9 mouse cellular contexts compared by ENCODE assay signal in genomic region chr8:72365826-72366225, GRCm38 (mm10). TPM values are rescaled to one million over a fixed set of nuclear protein-coding genes. Genes with fewer than 3 reads are reported as not detected.
DNase-seq lines count a peak whose midpoint lies in the region; ATAC-seq and TF ChIP-seq lines count a peak whose summit lies in the region.
"Had no signal": no experiment of that assay in that cellular context is flagged by ENCODE, and none has a peak within 500 bp of the region (broad histone marks: within the 10 kb centered on the region; RNA-seq: fewer than 3 reads in every experiment).

No protein-coding gene starts in this region.

- peak overlapping the region; percentile 27; the same call in 1 of the 2 replicates for H3K27ac ChIP-seq in brown adipose tissue, adult 24 weeks (replicated peaks; ENCODE audit: low read depth, low read length)
- no peak overlapping the region for H3K27ac ChIP-seq in forebrain, embryonic 11.5 days (ENCODE audit: low read depth, low read length)
- H3K27ac ChIP-seq in heart, postnatal 0 days (ENCODE audit: low read depth): no peak overlapping the region
- H3K27ac ChIP-seq in liver, embryonic 15.5 days (replicated peaks): no peak overlapping the region
- H3K27ac ChIP-seq in neural tube, embryonic 15.5 days (replicated peaks): no peak overlapping the region
- H3K27ac ChIP-seq: embryonic facial prominence, embryonic 13.5 days had no signal

- H3K4me2 ChIP-seq in forebrain, embryonic 11.5 days (ENCODE audit: low read depth, low read length, severe bottlenecking): no peak overlapping the region
- no peak overlapping the region for H3K4me2 ChIP-seq in heart, postnatal 0 days (ENCODE audit: low read depth, low read length)
- no peak overlapping the region for H3K4me2 ChIP-seq in liver, embryonic 15.5 days
- H3K4me2 ChIP-seq in neural tube, embryonic 15.5 days: no peak overlapping the region
- H3K4me2 ChIP-seq: embryonic facial prominence, embryonic 13.5 days had no signal

- DNase-seq in forebrain, embryonic 11.5 days (ENCODE audit: low spot score): peak; percentile 77
- peak; percentile 80 for DNase-seq in heart, postnatal 0 days (ENCODE audit: low spot score)
- peak; percentile 79 to 91 for DNase-seq in kidney, postnatal 36 days
- peak; percentile 31 for DNase-seq in testis, postnatal 14 days (ENCODE audit: low spot score)

- H3K9me3 ChIP-seq in forebrain, embryonic 11.5 days (ENCODE audit: control insufficient read depth, low read length): no peaks in the 10 kb centered on the region
- no peaks in the 10 kb centered on the region for H3K9me3 ChIP-seq in heart, postnatal 0 days (replicated peaks; ENCODE audit: control insufficient read depth, low read length)
- no peaks in the 10 kb centered on the region for H3K9me3 ChIP-seq in liver, embryonic 15.5 days (replicated peaks)
- no peaks in the 10 kb centered on the region for H3K9me3 ChIP-seq in neural tube, embryonic 15.5 days (replicated peaks)
- H3K9me3 ChIP-seq: embryonic facial prominence, embryonic 13.5 days had no signal

- no peak overlapping the region for H3K9ac ChIP-seq in forebrain, embryonic 11.5 days (ENCODE audit: low read length)
- 0 out of 2 replicates have a peak overlapping the region, but pooled peaks have one; percentile 2 for H3K9ac ChIP-seq in heart, postnatal 0 days (replicated peaks; ENCODE audit: low read depth, low read length)
- H3K9ac ChIP-seq in liver, embryonic 15.5 days: no peak overlapping the region
- no peak overlapping the region for H3K9ac ChIP-seq in neural tube, embryonic 15.5 days (replicated peaks)
- H3K9ac ChIP-seq: embryonic facial prominence, embryonic 13.5 days had no signal

- peaks cover 6% of the 10 kb centered on the region for H3K36me3 ChIP-seq in forebrain, embryonic 11.5 days (ENCODE audit: control insufficient read depth, insufficient read depth, low read length)
- peaks cover 90% of the 10 kb centered on the region for H3K36me3 ChIP-seq in heart, postnatal 0 days (replicated peaks; ENCODE audit: control insufficient read depth, insufficient read depth, low read length)
- H3K36me3 ChIP-seq in liver, embryonic 15.5 days (replicated peaks): peaks cover 80% of the 10 kb centered on the region
- peaks cover 93% of the 10 kb centered on the region for H3K36me3 ChIP-seq in neural tube, embryonic 15.5 days

- WGBS in forebrain, embryonic 11.5 days: 26% methylated on average over 3 of the region's 3 CpGs
- WGBS in heart, postnatal 0 days: 12% methylated on average over 3 of the region's 3 CpGs
- WGBS in liver, embryonic 15.5 days (ENCODE audit: insufficient replicate concordance): 12% methylated on average over 3 of the region's 3 CpGs
- WGBS in neural tube, embryonic 15.5 days: 22% methylated on average over 3 of the region's 3 CpGs

- ATAC-seq in CD4-positive, CD25-positive, alpha-beta regulatory T cell, adult 4 months: peak; percentile 76
- no peak for ATAC-seq in forebrain, embryonic 11.5 days (replicated peaks; ENCODE audit: low FRiP score)
- ATAC-seq in heart, postnatal 0 days (ENCODE audit: insufficient read depth, low read depth): peak; percentile 76
- 0 out of 2 replicates have a peak, but pooled peaks have one; percentile 47 for ATAC-seq in liver, embryonic 15.5 days (ENCODE audit: insufficient read depth)
- ATAC-seq in neural tube, embryonic 15.5 days (ENCODE audit: low FRiP score): peak; percentile 58; the same call in 1 of the 2 replicates

- TF ChIP-seq EP300 in heart, postnatal 0 days (IDR thresholded peaks at IDR 0.05; ENCODE audit: low read depth): 0 out of 2 replicates have a peak, but pooled peaks have one; percentile 42

- no peaks in the 10 kb centered on the region for H3K27me3 ChIP-seq in forebrain, embryonic 11.5 days (ENCODE audit: control insufficient read depth, insufficient read depth, low read length)
- no peaks in the 10 kb centered on the region for H3K27me3 ChIP-seq in heart, postnatal 0 days (ENCODE audit: control insufficient read depth, insufficient read depth, low read length)
- no peaks in the 10 kb centered on the region for H3K27me3 ChIP-seq in liver, embryonic 15.5 days
- H3K27me3 ChIP-seq in neural tube, embryonic 15.5 days (replicated peaks): no peaks in the 10 kb centered on the region
- H3K27me3 ChIP-seq: embryonic facial prominence, embryonic 13.5 days had no signal

- H3K4me3 ChIP-seq in brown adipose tissue, adult 24 weeks (ENCODE audit: insufficient read depth, low read depth, low read length): no peak overlapping the region
- no peak overlapping the region for H3K4me3 ChIP-seq in forebrain, embryonic 11.5 days (ENCODE audit: low read depth, low read length)
- no peak overlapping the region for H3K4me3 ChIP-seq in heart, postnatal 0 days (ENCODE audit: low read depth, low read length)
- H3K4me3 ChIP-seq in liver, embryonic 15.5 days (replicated peaks): no peak overlapping the region
- H3K4me3 ChIP-seq in neural tube, embryonic 15.5 days (replicated peaks): no peak overlapping the region
- H3K4me3 ChIP-seq: embryonic facial prominence, embryonic 13.5 days had no signal

- H3K4me1 ChIP-seq in brown adipose tissue, adult 24 weeks (ENCODE audit: control insufficient read depth, insufficient read depth, insufficient read length, low read length): peaks cover 9% of the 10 kb centered on the region
- H3K4me1 ChIP-seq in forebrain, embryonic 11.5 days (replicated peaks; ENCODE audit: control insufficient read depth, insufficient read depth, low read length): no peaks in the 10 kb centered on the region
- 0 out of 2 replicates have a peak, but pooled peaks cover 6% of the 10 kb centered on the region for H3K4me1 ChIP-seq in heart, postnatal 0 days (ENCODE audit: control insufficient read depth, insufficient read depth)
- no peaks in the 10 kb centered on the region for H3K4me1 ChIP-seq in liver, embryonic 15.5 days (replicated peaks)
- H3K4me1 ChIP-seq in neural tube, embryonic 15.5 days: no peaks in the 10 kb centered on the region

- peak; percentile 97 for TF ChIP-seq CTCF in heart, postnatal 0 days (IDR thresholded peaks at IDR 0.05; ENCODE audit: low read depth)

RNA-seq across cellular contexts. Expression of gene Klf2, which starts 47.0 kb away (rescaled TPM):
- polyA plus RNA-seq in CD4-positive, CD25-positive, alpha-beta regulatory T cell, adult 4 months (2017; shearing (Covaris generic)): 10 to 100 TPM; 17.1 to 31.0 TPM
- polyA plus RNA-seq in brown adipose tissue, adult 24 weeks (2012; ENCODE audit: insufficient read depth, insufficient read length, missing spikeins): 30.6 and 88.0 TPM in 2 replicates
- polyA plus RNA-seq in forebrain, embryonic 11.5 days (2014; fragmentation: Nextera tagmentation; extraction: Ambion mirVana): 4.7 and 5.4 TPM in 2 replicates
- total RNA-seq in heart, postnatal 0 days (2014; rRNA removed; ENCODE audit: low replicate concordance): 21.9 and 32.9 TPM in 2 replicates
- polyA plus RNA-seq in heart, postnatal 0 days (2015; fragmentation: Nextera tagmentation; extraction: Ambion mirVana): 17.7 and 21.3 TPM in 2 replicates
- 2.6 and 3.1 TPM in 2 replicates for polyA plus RNA-seq in liver, embryonic 15.5 days (2015; fragmentation: Nextera tagmentation; extraction: Ambion mirVana)
- polyA plus RNA-seq in neural tube, embryonic 15.5 days (2015; fragmentation: Nextera tagmentation; extraction: Ambion mirVana): 6.7 and 7.9 TPM in 2 replicates

RNA-seq across cellular contexts. Expression of gene Eps15l1, which starts 55.4 kb away (rescaled TPM):
- polyA plus RNA-seq in CD4-positive, CD25-positive, alpha-beta regulatory T cell, adult 4 months (2017; shearing (Covaris generic)): 10 to 100 TPM; 55.3 to 76.0 TPM
- 18.0 and 21.1 TPM in 2 replicates for polyA plus RNA-seq in brown adipose tissue, adult 24 weeks (2012; ENCODE audit: insufficient read depth, insufficient read length, missing spikeins)
- polyA plus RNA-seq in forebrain, embryonic 11.5 days (2014; fragmentation: Nextera tagmentation; extraction: Ambion mirVana): 78.4 and 80.8 TPM in 2 replicates
- total RNA-seq in heart, postnatal 0 days (2014; rRNA removed; ENCODE audit: low replicate concordance): 33.0 and 52.7 TPM in 2 replicates
- 23.2 and 24.9 TPM in 2 replicates for polyA plus RNA-seq in heart, postnatal 0 days (2015; fragmentation: Nextera tagmentation; extraction: Ambion mirVana)
- 19.4 and 19.8 TPM in 2 replicates for polyA plus RNA-seq in liver, embryonic 15.5 days (2015; fragmentation: Nextera tagmentation; extraction: Ambion mirVana)
- 51.5 and 54.3 TPM in 2 replicates for polyA plus RNA-seq in neural tube, embryonic 15.5 days (2015; fragmentation: Nextera tagmentation; extraction: Ambion mirVana)

Comparison
In these comparisons a context has a peak if more than half of its experiments do, and no peak if none do; other contexts are left out.
1. DNase-seq: peak in every context shown above with its lines; median percentile 85 in kidney, postnatal 36 days; 80 in heart, postnatal 0 days; 77 in forebrain, embryonic 11.5 days; 31 in testis, postnatal 14 days.